Mouse (Mus musculus): ENCODE data around the gene Lin9. TPM values are rescaled to one million over a fixed set of nuclear protein-coding genes. Genes with fewer than 3 reads are reported as not detected.
"Not testable (repeated sequence)": the region's sequence is repeated elsewhere in the genome, so short reads cannot be mapped to it uniquely, and the experiment has no call there.

Gene Lin9
- 1 to 10 TPM; 4.3 to 5.1 TPM for total RNA-seq (2021)

GRCm38 (mm10) chr1:180641137-180641517 is at the start of gene Lin9:
Gene Lin9, plus strand, starts transcription at chr1:180641150.
- peak; percentile 90 to 91 for DNase-seq (ENCODE audit: low spot score in 2 of 2)
- intact Hi-C loops (cut with DNase I) = loop anchor here (2.0 to 5.0 kb wide), 2 partner anchors 36 to 76 kb away; no protein-coding TSS in a partner anchor

DNA sequence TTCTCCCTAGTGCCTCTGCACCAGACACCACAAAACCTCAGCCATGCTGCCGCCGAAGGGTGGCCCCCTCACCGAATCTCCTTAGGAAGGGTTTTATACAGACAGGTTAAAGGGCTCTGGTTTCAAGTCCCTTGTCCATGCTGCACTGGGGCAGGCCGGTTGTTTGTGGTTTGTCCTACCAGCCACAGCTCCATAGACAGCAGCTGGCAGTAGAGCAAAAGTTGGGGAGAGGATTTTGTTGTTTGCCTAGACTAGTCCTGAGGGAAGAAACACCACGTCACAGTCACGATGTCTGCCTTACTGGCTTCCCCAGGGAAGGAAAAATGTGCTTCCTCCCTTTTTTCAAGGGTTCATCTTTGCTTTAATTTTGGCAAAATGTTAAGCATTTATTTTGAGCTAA is 40.4 kb upstream of the Lin9 start:
- DNase-seq (ENCODE audit: low spot score in 2 of 2) = no peak
- intact Hi-C loops (cut with DNase I) = no loop called here

GRCm38 (mm10) chr1:180601806-180602205 is 39.1 kb upstream of the Lin9 start:
- no peak for DNase-seq (ENCODE audit: low spot score in 2 of 2)
- intact Hi-C loops (cut with DNase I) = no loop called here

DNA sequence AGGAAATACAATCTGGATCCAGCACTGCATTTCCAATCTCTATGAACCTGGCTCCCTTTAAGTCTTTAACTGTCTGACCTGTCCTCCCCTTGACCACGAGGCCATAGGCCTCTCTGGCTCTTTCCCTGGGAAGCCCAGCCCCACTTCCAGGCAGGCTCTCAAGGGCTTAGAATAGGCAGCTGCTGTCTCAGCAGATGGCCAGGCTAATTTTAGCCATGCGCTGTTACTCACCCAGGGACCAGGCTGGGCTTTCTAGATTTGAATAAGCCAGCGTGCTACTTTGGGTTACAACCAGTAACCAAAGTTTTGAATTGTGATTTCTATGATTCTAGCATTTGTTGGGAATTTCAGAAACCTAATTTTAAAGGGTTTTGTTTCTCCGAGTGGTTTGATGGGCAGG is 36.4 kb upstream of the Lin9 start:
- DNase-seq (ENCODE audit: low spot score in 2 of 2) = peak; percentile 80 to 95
- intact Hi-C loops (cut with DNase I) = loop anchor here (2.0 kb wide), 1 partner anchor 36 kb away; the partner anchor contains the start of gene Lin9

GRCm38 (mm10) chr1:180606106-180606505 is 34.8 kb upstream of the Lin9 start:
- no peak for DNase-seq (ENCODE audit: low spot score in 2 of 2)
- intact Hi-C loops (cut with DNase I) = no loop called here

GRCm38 (mm10) chr1:180606796-180607577 is 34.0 kb upstream of the Lin9 start:
- intact Hi-C loops (cut with DNase I) = no loop called here

GRCm38 (mm10) chr1:180607578-180607879 is 33.4 kb upstream of the Lin9 start:
- intact Hi-C loops (cut with DNase I) = no loop called here

More at GRCm38 (mm10) chr1:180606796-180607577, 34.0 kb upstream of the Lin9 start:
- peak in 1 of 2 experiments; percentile 26 for DNase-seq (ENCODE audit: low spot score in 2 of 2)

GRCm38 (mm10) chr1:180611842-180612241 is 29.1 kb upstream of the Lin9 start:
- DNase-seq (ENCODE audit: low spot score in 2 of 2); intact Hi-C loops (cut with DNase I): not testable (repeated sequence)

More at GRCm38 (mm10) chr1:180607578-180607879, 33.4 kb upstream of the Lin9 start:
- no peak for DNase-seq (ENCODE audit: low spot score in 2 of 2)

DNA sequence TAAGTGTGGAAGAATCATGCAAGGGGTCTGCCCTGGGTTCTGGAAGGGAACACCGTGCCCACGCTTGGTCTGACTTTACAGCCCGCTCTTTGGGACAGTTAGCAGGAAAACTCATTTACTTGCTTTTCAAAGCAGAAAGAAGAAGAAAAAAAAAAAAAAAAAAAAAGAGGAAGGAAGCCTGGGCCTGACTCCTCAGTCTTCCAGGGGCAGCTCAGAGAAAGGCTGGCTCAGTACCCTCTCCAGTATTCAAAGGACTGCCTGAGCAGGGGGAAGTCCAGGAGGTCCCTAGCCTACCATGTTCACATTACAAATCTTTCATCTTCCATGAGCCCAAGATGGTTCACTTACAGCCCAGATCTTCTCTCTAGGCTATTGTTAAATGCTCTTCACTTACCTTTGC is 24.2 kb upstream of the Lin9 start:
- intact Hi-C loops (cut with DNase I) = no loop called here
- no peak for DNase-seq (ENCODE audit: low spot score in 2 of 2)

DNA sequence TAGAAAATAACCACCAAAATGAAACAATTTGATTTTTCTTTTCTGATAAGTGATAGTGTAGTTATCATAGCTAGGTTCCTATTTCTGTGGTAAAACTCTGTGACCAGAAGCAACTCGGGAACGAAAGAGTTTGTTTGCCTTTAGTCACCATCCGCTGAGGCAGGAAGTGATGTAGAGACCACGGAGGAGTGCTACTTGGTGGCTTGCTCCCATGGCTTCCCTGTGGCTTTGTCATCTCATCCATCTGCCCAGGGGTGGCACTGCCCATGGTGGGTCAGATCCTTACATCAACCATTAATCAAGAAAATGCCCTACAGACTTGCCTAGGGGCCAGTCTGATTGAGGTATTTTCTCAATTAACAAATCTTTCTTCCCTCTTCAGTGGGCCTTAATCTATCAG is 18.6 kb upstream of the Lin9 start:
- DNase-seq (ENCODE audit: low spot score in 2 of 2) = no peak
- intact Hi-C loops (cut with DNase I) = no loop called here

DNA sequence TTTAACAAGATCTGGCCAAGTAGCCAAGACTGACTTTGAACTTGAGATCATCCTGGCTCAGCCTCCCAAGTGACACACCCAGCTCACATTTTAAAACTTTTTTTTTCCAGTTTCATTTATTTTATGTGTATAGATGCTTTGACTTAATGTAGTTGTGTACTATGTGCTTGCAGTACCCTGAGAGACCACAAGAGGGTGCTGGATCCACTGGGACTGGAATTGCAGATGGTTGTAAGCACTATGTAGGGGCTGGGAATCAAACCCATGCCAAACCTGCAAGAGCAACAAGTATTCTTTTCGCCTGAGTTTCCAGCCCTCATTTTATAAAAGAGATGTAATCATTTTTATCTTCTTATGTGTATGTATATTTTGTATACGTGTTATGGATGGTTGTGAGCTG is 17.0 kb upstream of the Lin9 start:
- intact Hi-C loops (cut with DNase I) = no loop called here
- DNase-seq (ENCODE audit: low spot score in 2 of 2) = no peak

- no peak for DNase-seq (ENCODE audit: low spot score in 2 of 2)
- intact Hi-C loops (cut with DNase I) = no loop called here
Observed at GRCm38 (mm10) chr1:180626141-180626540, 14.8 kb upstream of the Lin9 start.

DNA sequence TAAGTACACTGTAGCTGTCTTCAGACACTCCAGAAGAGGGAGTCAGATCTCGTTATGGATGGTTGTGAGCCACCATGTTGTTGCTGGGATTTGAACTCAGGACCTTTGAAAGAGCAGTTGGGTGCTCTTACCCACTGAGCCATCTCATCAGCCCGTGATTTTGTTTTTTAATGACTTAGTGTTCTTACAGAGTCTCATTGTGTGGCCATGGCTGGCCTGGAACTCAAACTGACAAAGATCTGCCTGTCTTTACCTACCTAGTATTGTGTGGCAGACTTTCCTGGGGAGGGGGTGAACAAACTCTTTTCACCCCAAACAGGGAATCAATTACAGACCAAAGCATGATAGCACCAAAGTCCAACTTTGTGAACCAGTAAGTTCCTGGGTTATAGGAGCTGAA is 3.2 kb upstream of the Lin9 start:
- intact Hi-C loops (cut with DNase I); DNase-seq (ENCODE audit: low spot score in 2 of 2): not testable (repeated sequence)

DNA sequence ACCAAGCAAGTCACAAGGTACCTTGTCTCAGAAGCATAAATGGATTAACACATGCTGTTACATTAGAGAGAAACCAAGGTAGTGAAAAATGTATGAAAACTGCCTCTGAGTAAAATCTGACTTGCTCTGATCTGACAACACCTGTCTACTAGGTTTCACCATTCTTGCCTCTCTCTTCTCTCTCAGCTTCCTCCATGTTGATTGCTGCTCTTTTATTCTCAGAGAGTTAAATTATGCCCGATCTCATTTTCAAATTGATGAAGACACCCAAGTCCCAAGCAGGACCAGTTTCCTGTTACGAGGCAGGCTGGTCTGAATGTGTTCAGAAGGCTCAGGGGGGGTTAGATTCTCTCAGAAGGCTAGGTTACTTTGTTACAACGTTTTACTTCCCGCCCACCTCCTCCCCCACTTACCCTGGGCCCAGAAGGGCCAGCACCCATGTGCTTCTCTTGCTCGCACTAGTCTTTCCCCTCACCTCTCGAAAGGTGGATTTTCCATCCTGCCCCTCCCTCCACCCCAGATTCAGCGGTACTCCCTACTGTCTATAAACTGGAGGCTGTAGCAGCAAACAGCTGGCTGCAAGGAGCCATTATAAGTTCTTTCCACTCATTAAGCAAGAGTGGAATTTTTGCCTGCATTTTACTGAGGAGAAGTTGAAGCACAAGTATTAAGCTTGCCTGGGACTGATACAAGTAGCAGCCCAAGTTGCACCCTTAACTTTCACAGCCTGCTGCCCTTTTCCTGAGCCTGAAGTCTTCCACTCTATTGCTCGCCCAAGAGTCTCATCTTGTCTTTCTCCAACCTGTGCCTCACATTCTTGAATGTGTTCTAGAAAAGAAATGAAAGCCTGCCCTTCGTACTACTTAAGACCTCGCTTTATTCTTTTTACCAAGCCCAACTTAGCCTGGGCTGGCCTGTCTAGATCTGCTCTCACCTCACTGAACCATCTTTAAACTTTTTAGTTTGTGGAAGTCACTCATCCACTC is 1.2 kb upstream of the Lin9 start:
- no peak for DNase-seq (ENCODE audit: low spot score in 2 of 2)
- intact Hi-C loops (cut with DNase I) = loop anchor here (2.0 to 5.0 kb wide), 2 partner anchors 35 to 78 kb away; no protein-coding TSS in a partner anchor

GRCm38 (mm10) chr1:180640605-180641125 is 285 bp upstream of the Lin9 start:
- peak; percentile 23 to 31 for DNase-seq (ENCODE audit: low spot score in 2 of 2)
- intact Hi-C loops (cut with DNase I) = loop anchor here (2.0 to 5.0 kb wide), 2 partner anchors 36 to 77 kb away; no protein-coding TSS in a partner anchor

DNA sequence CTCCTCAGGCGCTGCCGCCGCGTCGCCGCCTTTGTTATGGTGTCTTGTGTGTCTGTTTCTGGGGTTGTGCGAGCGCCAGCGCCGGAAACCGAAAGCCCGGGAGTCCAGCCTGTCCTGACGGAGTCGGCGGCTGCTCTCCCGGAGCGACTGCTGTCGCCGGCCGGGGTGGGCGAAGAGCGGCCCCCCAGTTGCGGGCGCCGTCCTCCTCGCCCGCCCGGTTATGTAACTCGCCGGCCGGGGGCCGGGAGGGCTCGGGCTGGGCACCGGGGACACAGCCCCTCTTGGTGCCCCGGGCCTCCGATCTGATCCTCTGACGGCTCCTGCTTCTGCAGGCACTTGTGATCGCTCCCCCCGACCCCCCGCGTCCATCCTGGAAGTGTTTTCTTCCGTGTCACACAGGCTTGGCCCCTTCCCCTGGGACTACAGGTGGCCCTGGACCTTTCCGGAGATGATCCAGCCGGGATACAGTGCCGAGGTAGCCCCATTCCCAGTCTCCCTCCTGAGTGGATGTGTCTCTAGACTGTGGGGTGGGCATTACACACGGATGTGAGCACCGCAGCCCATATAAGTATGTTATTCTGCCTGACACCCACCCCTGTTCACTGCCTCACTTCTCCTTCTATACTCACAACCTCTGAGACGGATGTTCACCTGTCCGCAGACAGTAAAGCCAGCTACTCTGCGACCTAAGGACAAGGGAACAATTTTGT is 723 bp downstream of the Lin9 start:
- intact Hi-C loops (cut with DNase I) = loop anchor here (2.0 to 5.0 kb wide), 2 partner anchors 37 to 76 kb away; no protein-coding TSS in a partner anchor
- DNase-seq (ENCODE audit: low spot score in 2 of 2) = no peak

DNA sequence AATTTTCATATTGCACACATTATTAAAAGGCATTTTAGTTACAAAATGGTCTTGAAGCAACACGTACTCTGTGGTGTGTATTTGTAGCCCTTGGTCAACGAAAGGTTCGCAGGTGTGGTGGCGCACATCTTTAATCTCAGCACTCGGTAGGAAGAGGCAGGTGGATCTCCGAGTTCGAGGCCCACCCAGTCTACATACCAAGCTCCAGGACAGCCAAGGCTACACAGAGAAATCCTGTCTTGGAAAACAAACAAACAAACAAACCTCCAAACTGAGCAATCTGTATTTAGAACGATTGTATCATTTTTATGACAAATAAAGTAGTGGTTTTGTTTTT is 1.2 kb downstream of the Lin9 start:
- no peak for DNase-seq (ENCODE audit: low spot score in 2 of 2)
- intact Hi-C loops (cut with DNase I) = loop anchor here (5.0 kb wide), 1 partner anchor 75 kb away; no protein-coding TSS in a partner anchor

DNA sequence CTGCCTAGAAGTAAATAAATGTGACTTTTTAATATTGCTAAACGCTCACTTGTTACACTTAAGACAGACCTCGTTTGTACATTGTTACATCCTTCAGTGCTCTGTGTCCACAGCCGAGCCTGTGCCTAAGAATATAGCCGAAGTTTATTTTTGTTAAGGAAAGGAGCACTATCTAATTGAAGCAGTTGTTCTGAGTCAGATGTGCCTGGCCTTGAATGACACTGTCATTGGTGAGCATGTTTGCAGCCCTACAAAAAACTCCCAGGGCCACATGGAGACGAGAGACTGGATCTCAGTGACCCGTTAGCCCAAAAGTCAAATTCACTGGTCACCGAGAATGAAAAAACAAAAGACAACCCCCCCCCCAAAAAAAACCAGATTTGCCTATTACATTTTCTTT is 50.3 kb downstream of the Lin9 start:
- intact Hi-C loops (cut with DNase I) = no loop called here
- no peak for DNase-seq (ENCODE audit: low spot score in 2 of 2)

- intact Hi-C loops (cut with DNase I) = no loop called here
- no peak for DNase-seq (ENCODE audit: low spot score in 2 of 2)
Observed at GRCm38 (mm10) chr1:180696626-180697352, 55.8 kb downstream of the Lin9 start, which contains the start of gene Mixl1. Gene Mixl1, minus strand, starts transcription at chr1:180697034.
